Mouse (Mus musculus) lung, postnatal 0 days (tissue): ENCODE measurements around the gene Ccdc86.

Experiments
- CTCF ChIP-seq: IDR thresholded peaks from 2 replicates; pipeline ENCODE4 v1.5.1; 2016; ENCODE audit warnings: antibody characterized with exemption, mild to moderate bottlenecking
- EP300 ChIP-seq: IDR thresholded peaks from 2 replicates; pipeline ENCODE4 v1.6.1; 2016; ENCODE audit warnings: antibody characterized with exemption, mild to moderate bottlenecking, control low read depth

DNA sequence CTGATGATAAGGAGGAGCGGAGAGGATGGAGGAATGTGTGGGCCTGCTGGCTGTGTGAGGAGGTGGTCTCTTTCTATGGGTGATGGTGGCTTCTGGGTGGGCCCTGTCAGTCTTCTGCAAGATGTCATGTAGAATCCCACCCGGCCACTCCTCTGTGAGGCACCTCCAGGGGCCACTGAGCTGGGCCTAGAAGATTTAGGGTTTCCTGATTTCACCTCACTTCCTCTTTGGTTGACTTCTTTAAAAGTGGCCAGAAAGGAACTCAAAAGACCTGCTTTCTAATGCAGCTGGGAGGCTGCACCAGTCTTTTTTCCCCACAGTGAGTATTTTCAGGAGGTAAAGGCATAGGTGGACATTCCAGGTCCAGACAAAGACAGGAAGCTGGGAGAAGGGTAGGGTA, 18.4 kb downstream of the Ccdc86 start:
- no peak for TF ChIP-seq CTCF
- TF ChIP-seq EP300 = no peak
